ENCODE assay signal across 9 mouse cellular contexts in genomic region chr14:62892771-62893641, GRCm38 (mm10). TPM values are rescaled to one million over a fixed set of nuclear protein-coding genes. Genes with fewer than 3 reads are reported as not detected.
A peak's percentile ranks its signal among the peaks of the same experiment; 100 is the strongest.
DNase-seq lines count a peak whose midpoint lies in the region; ATAC-seq lines count a peak whose summit lies in the region.
"Had no signal": no experiment of that assay in that cellular context is flagged by ENCODE, and none has a peak within 500 bp of the region (broad histone marks: within the 10 kb centered on the region; RNA-seq: fewer than 3 reads in every experiment).

No protein-coding gene starts in this region.

- no peaks in the 10 kb centered on the region for H3K27me3 ChIP-seq in midbrain, embryonic 11.5 days (ENCODE audit: control insufficient read depth, insufficient read depth, low read length)
- no peaks in the 10 kb centered on the region for H3K27me3 ChIP-seq in midbrain, embryonic 13.5 days
- H3K27me3 ChIP-seq in hindbrain, embryonic 13.5 days, result no peaks in the 10 kb centered on the region

- no peak overlapping the region for H3K27ac ChIP-seq in midbrain, embryonic 11.5 days (ENCODE audit: low read depth, low read length)
- no peak overlapping the region for H3K27ac ChIP-seq in midbrain, embryonic 13.5 days
- H3K27ac ChIP-seq in hindbrain, embryonic 13.5 days, result no peak overlapping the region

- no peak overlapping the region for H3K9ac ChIP-seq in midbrain, embryonic 11.5 days (ENCODE audit: low read length)
- H3K9ac ChIP-seq in midbrain, embryonic 13.5 days (replicated peaks), result no peak overlapping the region
- no peak overlapping the region for H3K9ac ChIP-seq in hindbrain, embryonic 13.5 days

- no peaks in the 10 kb centered on the region for H3K4me1 ChIP-seq in midbrain, embryonic 11.5 days (ENCODE audit: control insufficient read depth, insufficient read depth, low read length)
- H3K4me1 ChIP-seq in midbrain, embryonic 13.5 days (replicated peaks), result peaks cover 4% of the 10 kb centered on the region; the same call in 1 of the 2 replicates
- H3K4me1 ChIP-seq in hindbrain, embryonic 13.5 days (replicated peaks), result no peaks in the 10 kb centered on the region

- peak; percentile 51 for DNase-seq in midbrain, embryonic 11.5 days (ENCODE audit: low spot score, missing footprints)
- peak; percentile 86 for DNase-seq in cerebellum, postnatal 25 days
- DNase-seq in layer of hippocampus, postnatal 10 days (ENCODE audit: low spot score in 2 of 2), result peak; percentile 49 to 64
- DNase-seq in telencephalon, adult 2 months (ENCODE audit: low read depth, low spot score), result peak; percentile 85
- DNase-seq in spleen, adult 12 weeks (ENCODE audit: low spot score), result no peak
- DNase-seq: kidney, adult 9 months; lung, postnatal 4 days had no signal

- H3K4me3 ChIP-seq in midbrain, embryonic 11.5 days (ENCODE audit: low read depth, low read length), result no peak overlapping the region
- H3K4me3 ChIP-seq in midbrain, embryonic 13.5 days (replicated peaks), result no peak overlapping the region
- no peak overlapping the region for H3K4me3 ChIP-seq in hindbrain, embryonic 13.5 days

- 78% methylated on average over 8 of the region's 8 CpGs for WGBS in midbrain, embryonic 11.5 days
- 86% methylated on average over 8 of the region's 8 CpGs for WGBS in midbrain, embryonic 13.5 days
- 83% methylated on average over 8 of the region's 8 CpGs for WGBS in hindbrain, embryonic 13.5 days

- H3K36me3 ChIP-seq in midbrain, embryonic 11.5 days (ENCODE audit: control insufficient read depth, insufficient read depth, low read length), result no peaks in the 10 kb centered on the region
- H3K36me3 ChIP-seq in midbrain, embryonic 13.5 days, result no peaks in the 10 kb centered on the region
- H3K36me3 ChIP-seq in hindbrain, embryonic 13.5 days, result no peaks in the 10 kb centered on the region

- H3K9me3 ChIP-seq in midbrain, embryonic 11.5 days (ENCODE audit: control insufficient read depth, low read length), result no peaks in the 10 kb centered on the region
- H3K9me3 ChIP-seq in midbrain, embryonic 13.5 days, result no peaks in the 10 kb centered on the region
- no peaks in the 10 kb centered on the region for H3K9me3 ChIP-seq in hindbrain, embryonic 13.5 days

- H3K4me2 ChIP-seq in midbrain, embryonic 11.5 days, result no peak overlapping the region
- no peak overlapping the region for H3K4me2 ChIP-seq in midbrain, embryonic 13.5 days (replicated peaks)
- H3K4me2 ChIP-seq in hindbrain, embryonic 13.5 days, result no peak overlapping the region

- ATAC-seq in midbrain, embryonic 11.5 days (ENCODE audit: low FRiP score), result no peak
- ATAC-seq in midbrain, embryonic 13.5 days, result no peak
- ATAC-seq in hindbrain, embryonic 13.5 days (ENCODE audit: low FRiP score), result no peak

RNA-seq across cellular contexts. Expression of gene Wdfy2, which starts 55.5 kb away (rescaled TPM):
- polyA plus RNA-seq in midbrain, embryonic 11.5 days (2014; fragmentation: Nextera tagmentation; extraction: Ambion mirVana), result 14.9 and 15.9 TPM in 2 replicates
- polyA plus RNA-seq in midbrain, embryonic 13.5 days (2015; fragmentation: Nextera tagmentation; extraction: Ambion mirVana), result 8.4 and 9.1 TPM in 2 replicates
- total RNA-seq in layer of hippocampus, postnatal 10 days (2021), result 10 to 100 TPM; 14.2 to 14.5 TPM
- 7.7 and 8.2 TPM in 2 replicates for polyA plus RNA-seq in hindbrain, embryonic 13.5 days (2015; fragmentation: Nextera tagmentation; extraction: Ambion mirVana)
